Mouse (Mus musculus) stomach, embryonic 14.5 days (tissue): ENCODE measurements around the gene Slc6a21. TPM values are rescaled to one million over a fixed set of nuclear protein-coding genes. Genes with fewer than 3 reads are reported as not detected.

Experiments used
- ATAC-seq: fragments of 200-750 bp; cut with Nextera tagmentation; 2 replicates; pipeline ENCODE4 v1.8.0; 2017; ENCODE audit warnings: low read depth, moderate TSS enrichment; ENCODE audit not compliant: insufficient number of reproducible peaks, insufficient read depth, low FRiP score
- H3K27ac ChIP-seq: fragments of 300-500 bp; sonication (generic); 2 replicates; pipeline ENCODE4 v1.5.1; 2014; ENCODE audit warnings: mild to moderate bottlenecking, low read length, moderate library complexity, mixed read lengths
- H3K27me3 ChIP-seq: fragments of 300-500 bp; sonication (generic); 2 replicates; pipeline ENCODE4 v1.6.1; 2014; ENCODE audit warnings: low read length, control low read depth, mixed read lengths; ENCODE audit not compliant: control insufficient read depth, insufficient read depth
- H3K36me3 ChIP-seq: fragments of 300-500 bp; sonication (generic); 2 replicates; pipeline ENCODE4 v1.6.1; 2014; ENCODE audit warnings: mild to moderate bottlenecking, control low read depth, low read length, moderate library complexity, mixed read lengths; ENCODE audit not compliant: control insufficient read depth, insufficient read depth
- H3K4me1 ChIP-seq: fragments of 300-500 bp; sonication (generic); 2 replicates; pipeline ENCODE4 v1.6.1; 2014; ENCODE audit warnings: low read length, control low read depth, mixed read lengths; ENCODE audit not compliant: control insufficient read depth, insufficient read depth
- H3K4me2 ChIP-seq: fragments of 300-500 bp; sonication (generic); replicated peaks from 2 replicates; pipeline ENCODE4 v1.6.1; 2014; ENCODE audit warnings: low read depth, low read length, control low read depth
- H3K4me3 ChIP-seq: fragments of 300-500 bp; sonication (generic); 2 replicates; pipeline ENCODE4 v1.5.1; 2014; ENCODE audit warnings: low read depth, low read length, control low read depth
- H3K9ac ChIP-seq: fragments of 300-500 bp; sonication (generic); replicated peaks from 2 replicates; pipeline ENCODE4 v1.6.1; 2014; ENCODE audit warnings: low read depth, mild to moderate bottlenecking, control low read depth, low read length, moderate library complexity, mixed read lengths
- H3K9me3 ChIP-seq: fragments of 300-500 bp; sonication (generic); 2 replicates; pipeline ENCODE4 v1.6.1; 2016; ENCODE audit warnings: low read depth, low read length, control low read depth; ENCODE audit not compliant: control insufficient read depth
- WGBS: fragments of 180-500 bp; shearing (Covaris S2); extraction: QIAGEN DNeasy Blood & Tissue Kit; methylation state at CpG from one replicate; pipeline ENCODE4 v1.1.7; 2014; 5-methylcytosine and 5-hydroxymethylcytosine counted together
- polyA plus RNA-seq: library from polyadenylated mRNA; unstranded; fragments of >200 nt; fragmentation: Nextera tagmentation; extraction: Ambion mirVana; gene quantifications from 2 replicates; pipeline ENCODE4 v1.2.1, GENCODE M21; 2014

The Slc6a21 gene
- polyA plus RNA-seq, 1 experiment from 2014 or later, result not detected

DNA sequence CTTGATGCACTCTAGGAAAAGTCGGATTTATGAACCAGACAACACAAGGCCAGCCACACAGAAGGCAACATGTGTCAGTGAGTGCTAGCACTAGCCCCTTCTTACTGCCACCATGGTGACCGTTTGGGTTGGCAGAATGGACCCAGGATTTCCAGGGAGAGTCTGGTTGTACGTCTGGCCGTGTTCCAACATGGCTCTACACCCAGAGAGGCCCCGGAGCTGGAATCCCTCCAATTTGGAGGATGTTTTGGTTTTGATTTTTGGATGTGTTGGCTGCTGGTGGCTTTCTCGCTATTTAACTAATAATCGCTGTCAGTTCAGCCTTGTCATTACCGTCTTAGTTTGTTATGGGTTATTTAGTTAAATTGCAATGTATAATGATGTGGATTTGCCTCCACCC is 25.3 kb downstream of the Slc6a21 start:
- ATAC-seq, result no peak
- H3K27me3 ChIP-seq, result no peaks in the 10 kb centered on the region
- H3K9ac ChIP-seq, result no peak overlapping the region
- H3K4me2 ChIP-seq, result no peak overlapping the region
- peaks cover 19% of the 10 kb centered on the region for H3K36me3 ChIP-seq
- no peak overlapping the region for H3K27ac ChIP-seq
- H3K9me3 ChIP-seq, result no peaks in the 10 kb centered on the region
- WGBS, result 69% methylated on average over 8 of the region's 8 CpGs
- H3K4me3 ChIP-seq, result no peak overlapping the region
- H3K4me1 ChIP-seq, result no peaks in the 10 kb centered on the region

DNA sequence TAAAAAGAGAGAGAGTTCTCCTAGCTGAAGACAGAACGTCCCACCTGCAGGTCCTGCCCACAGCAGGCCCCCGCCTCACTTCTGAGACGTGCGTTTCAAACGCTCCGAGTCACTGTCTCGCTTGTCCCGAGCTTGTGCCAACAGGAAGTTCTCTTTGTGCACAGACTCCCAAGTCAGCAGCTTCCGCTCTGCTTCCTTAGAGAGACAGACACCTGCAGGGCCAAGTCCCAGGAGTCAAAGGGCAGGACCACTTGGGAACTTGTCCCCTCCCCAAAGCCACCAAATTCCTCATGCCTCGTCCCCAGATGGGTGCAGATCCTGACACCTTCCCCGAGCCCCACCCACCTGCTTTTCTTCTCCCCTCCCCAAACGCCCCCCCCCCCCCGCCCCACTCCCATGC is 27.6 kb downstream of the Slc6a21 start:
- Histone ChIP-seq H3K9me3 (no peaks in the 10 kb centered on the region), H3K4me1 (no peaks in the 10 kb centered on the region), H3K9ac (no peak overlapping the region), H3K27ac (no peak overlapping the region), H3K27me3 (no peaks in the 10 kb centered on the region), H3K36me3 (peaks cover 19% of the 10 kb centered on the region), H3K4me2 (no peak overlapping the region), H3K4me3 (no peak overlapping the region)
- no peak for ATAC-seq
- 24% methylated on average over 13 of the region's 13 CpGs for WGBS

DNA sequence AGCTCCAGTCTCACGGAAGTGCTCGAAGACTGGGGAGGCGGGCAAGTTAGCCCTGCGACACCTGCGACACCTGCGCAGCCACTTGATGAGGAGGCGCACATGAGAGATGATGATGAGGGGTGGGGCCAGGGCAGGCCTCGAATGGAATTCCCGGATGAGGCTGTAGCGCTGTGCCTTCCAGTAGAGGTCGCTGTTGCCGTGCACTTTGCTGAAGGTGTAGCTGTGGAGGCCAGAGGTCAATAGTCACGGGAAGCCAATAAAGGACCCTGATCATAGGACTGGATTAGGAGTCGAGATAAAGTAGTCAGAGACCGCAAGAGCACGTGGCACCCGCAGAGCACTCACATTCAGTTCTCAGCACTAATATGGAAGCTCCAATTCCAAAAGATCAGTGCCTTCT is 28.0 kb downstream of the Slc6a21 start:
- H3K4me2 ChIP-seq, result no peak overlapping the region
- H3K4me1 ChIP-seq, result no peaks in the 10 kb centered on the region
- H3K36me3 ChIP-seq, result peaks cover 19% of the 10 kb centered on the region
- WGBS, result 16% methylated on average over 17 of the region's 17 CpGs
- no peaks in the 10 kb centered on the region for H3K27me3 ChIP-seq
- H3K9ac ChIP-seq, result no peak overlapping the region
- H3K4me3 ChIP-seq, result no peak overlapping the region
- H3K9me3 ChIP-seq, result no peaks in the 10 kb centered on the region
- peak; percentile 44; the same call in 1 of the 2 replicates for ATAC-seq
- no peak overlapping the region for H3K27ac ChIP-seq

DNA sequence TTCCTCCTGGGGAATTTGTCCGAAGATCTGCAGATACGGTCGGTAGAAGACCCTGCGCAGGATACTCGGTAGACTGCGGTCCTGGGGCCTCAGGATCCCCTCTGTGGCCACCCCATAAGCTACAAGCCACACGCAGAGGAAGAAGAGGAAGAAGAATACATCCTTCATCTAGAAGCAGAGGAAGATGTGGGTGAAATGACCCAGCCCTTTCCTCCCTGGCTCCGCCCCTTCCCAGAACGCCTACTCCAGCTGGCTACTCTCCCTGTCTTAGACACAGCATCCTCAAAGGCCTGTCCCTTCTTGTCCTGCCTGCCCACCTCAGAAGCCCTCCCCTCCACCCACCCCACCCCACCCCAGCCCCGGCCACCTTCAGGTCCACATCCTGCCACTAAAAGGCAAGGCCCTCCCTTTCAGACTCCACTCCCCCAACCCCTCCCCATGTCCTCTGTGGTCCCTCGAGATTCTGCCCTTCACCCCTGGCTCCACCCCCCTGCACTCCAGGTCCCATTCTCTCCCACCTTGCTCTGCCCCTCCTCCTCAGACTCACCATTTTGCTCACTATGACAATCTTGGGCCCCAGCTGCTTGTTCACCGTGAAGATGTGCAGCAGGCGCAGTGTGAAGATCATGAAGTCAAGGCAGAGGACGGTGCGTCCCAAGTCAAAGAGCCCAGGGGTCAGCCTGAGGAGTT is 31.4 kb downstream of the Slc6a21 start:
- 0 out of 2 replicates have a peak, but pooled peaks have one; percentile 42 for ATAC-seq
- WGBS, result 59% methylated on average over 15 of the region's 15 CpGs
- Histone ChIP-seq H3K4me1 (peaks cover 13% of the 10 kb centered on the region), H3K4me3 (no peak overlapping the region), H3K27me3 (no peaks in the 10 kb centered on the region), H3K4me2 (no peak overlapping the region), H3K9me3 (no peaks in the 10 kb centered on the region), H3K36me3 (peaks cover 19% of the 10 kb centered on the region), H3K9ac (no peak overlapping the region), H3K27ac (no peak overlapping the region)

DNA sequence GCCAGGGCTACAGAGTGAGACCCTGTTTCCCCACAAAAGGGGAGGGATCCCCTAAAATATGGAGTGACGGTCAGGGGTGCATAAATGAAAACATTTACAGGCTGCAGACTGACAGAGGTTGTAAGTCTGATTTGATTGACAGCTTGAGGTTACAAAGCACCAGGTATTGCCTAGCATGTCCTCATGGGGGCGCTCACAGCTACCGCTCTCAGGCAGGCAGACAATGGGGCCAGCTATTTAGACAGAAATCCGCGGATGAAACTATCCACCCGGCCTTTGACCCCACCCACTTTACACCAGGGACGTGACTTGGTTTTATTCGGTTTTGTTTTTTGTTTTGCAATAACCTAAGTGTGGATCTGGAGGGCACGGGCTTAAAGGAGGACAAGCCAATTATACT is 32.1 kb downstream of the Slc6a21 start:
- Histone ChIP-seq H3K9me3 (no peaks in the 10 kb centered on the region), H3K4me1 (peaks cover 13% of the 10 kb centered on the region), H3K27ac (no peak overlapping the region), H3K4me2 (no peak overlapping the region), H3K36me3 (peaks cover 15% of the 10 kb centered on the region), H3K4me3 (no peak overlapping the region), H3K9ac (no peak overlapping the region), H3K27me3 (no peaks in the 10 kb centered on the region)
- ATAC-seq, result no peak
- WGBS, result 20% methylated on average over 9 of the region's 9 CpGs

DNA sequence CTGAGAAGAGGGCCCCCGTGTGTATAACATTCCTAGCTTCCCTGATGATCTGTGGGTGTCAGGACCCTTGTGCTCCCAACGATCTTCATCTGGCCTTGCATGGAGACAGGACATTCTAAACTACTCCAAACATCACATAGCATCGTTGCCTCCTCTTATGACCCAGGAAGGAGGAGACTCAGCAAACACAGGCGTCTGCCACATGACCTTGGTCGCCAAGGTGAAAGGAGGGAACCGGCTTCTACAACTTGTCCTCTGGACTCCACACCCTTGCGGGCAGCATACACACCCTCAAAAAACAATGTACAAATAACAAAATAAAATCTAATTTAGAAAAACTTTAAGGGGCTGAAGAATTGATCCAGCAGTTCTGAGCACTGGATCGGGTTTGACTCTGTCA is 34.7 kb downstream of the Slc6a21 start:
- ATAC-seq, result no peak
- Histone ChIP-seq H3K9ac (no peak overlapping the region), H3K4me1 (peaks cover 13% of the 10 kb centered on the region), H3K27me3 (no peaks in the 10 kb centered on the region), H3K4me3 (no peak overlapping the region), H3K9me3 (no peaks in the 10 kb centered on the region), H3K36me3 (peaks cover 19% of the 10 kb centered on the region), H3K27ac (no peak overlapping the region), H3K4me2 (no peak overlapping the region)
- WGBS, result 25% methylated on average over 8 of the region's 8 CpGs

DNA sequence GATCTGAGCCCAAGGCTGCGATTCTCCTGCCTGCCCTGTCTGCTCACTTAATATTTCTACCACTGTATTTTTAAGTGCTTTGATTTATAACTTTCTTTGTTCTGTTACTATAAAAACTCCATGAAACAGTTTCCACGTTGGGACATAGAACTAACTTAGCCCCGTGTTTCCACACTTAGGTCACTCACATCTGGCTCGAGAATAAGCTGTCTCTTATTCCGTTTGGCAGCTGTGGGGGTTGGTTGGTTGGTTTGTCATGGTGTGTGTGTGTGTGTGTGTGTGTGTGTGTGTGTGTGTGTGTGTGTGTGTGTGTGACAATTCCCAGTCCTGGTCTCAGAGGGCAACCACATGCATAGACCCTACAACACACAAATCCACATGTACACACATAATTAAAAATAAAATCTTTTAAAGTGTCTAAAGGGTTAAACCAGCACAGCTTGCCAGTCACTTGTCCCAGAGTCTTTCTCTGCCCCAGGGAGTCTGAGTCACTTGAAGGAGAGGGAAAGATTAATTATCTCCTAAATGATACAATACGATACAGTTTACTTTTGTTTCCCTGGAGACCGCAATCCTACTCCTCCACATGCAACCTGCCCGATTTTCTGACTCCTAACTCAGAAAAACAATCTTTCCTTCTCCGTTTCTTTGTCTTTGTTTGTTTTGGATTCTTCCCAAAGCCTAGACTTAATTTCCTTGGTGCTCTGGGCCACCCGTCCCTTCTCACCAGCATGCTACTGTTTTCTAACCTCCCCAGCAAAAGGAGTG is 35.6 kb downstream of the Slc6a21 start:
- ATAC-seq, result no peak
- Histone ChIP-seq H3K4me2 (no peak overlapping the region), H3K36me3 (peaks cover 24% of the 10 kb centered on the region), H3K27ac (peak overlapping the region; percentile 52), H3K9me3 (no peaks in the 10 kb centered on the region), H3K9ac (no peak overlapping the region), H3K4me3 (no peak overlapping the region), H3K27me3 (no peaks in the 10 kb centered on the region), H3K4me1 (peaks cover 13% of the 10 kb centered on the region)
- 11% methylated on average over 10 of the region's 10 CpGs for WGBS

DNA sequence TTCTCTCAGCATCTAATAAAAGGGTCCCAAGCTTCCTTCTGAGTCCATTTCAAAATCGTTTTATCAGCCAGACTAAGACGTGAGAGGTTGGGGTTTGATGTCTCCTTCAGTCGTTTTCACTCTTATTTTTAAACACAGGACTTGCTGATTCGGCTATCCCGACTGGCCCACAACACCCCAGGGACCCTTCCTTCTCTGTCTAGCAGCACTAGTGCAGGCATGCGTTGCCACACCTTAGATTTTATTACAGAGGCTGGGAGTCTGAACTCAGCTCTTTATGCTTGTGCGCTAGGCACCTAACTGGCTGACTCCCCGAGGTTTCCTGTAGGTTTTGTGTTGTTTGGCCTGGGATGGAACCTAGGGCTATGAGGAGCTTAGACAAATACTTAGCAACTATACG is 36.2 kb downstream of the Slc6a21 start:
- Histone ChIP-seq H3K36me3 (peaks cover 24% of the 10 kb centered on the region), H3K27me3 (no peaks in the 10 kb centered on the region), H3K9me3 (no peaks in the 10 kb centered on the region), H3K9ac (no peak overlapping the region), H3K4me2 (no peak overlapping the region), H3K27ac (peak overlapping the region; percentile 52), H3K4me1 (peaks cover 13% of the 10 kb centered on the region), H3K4me3 (no peak overlapping the region)
- ATAC-seq, result no peak
- WGBS, result 28% methylated on average over 9 of the region's 9 CpGs
